Mouse (Mus musculus) macrophage (primary cell): ENCODE results near the gene Med13. TPM values are rescaled to one million over a fixed set of nuclear protein-coding genes. Genes with fewer than 3 reads are reported as not detected.

Experiments
- H3K27ac ChIP-seq: fragments of 350-480 bp; formaldehyde crosslinking; 2 replicates; pipeline ENCODE4 v1.9.0; 2021
- H3K36me3 ChIP-seq: fragments of 350-480 bp; formaldehyde crosslinking; 2 replicates; pipeline ENCODE4 v1.9.0; 2021; ENCODE audit errors: inconsistent target
- H3K4me3 ChIP-seq: fragments of 350-480 bp; formaldehyde crosslinking; 2 replicates; pipeline ENCODE4 v1.9.0; 2021; ENCODE audit errors: inconsistent target
- H3K79me2 ChIP-seq: fragments of 350-480 bp; formaldehyde crosslinking; 2 replicates; pipeline ENCODE4 v1.9.0; 2021; ENCODE audit errors: inconsistent target
- WGBS: methylation state at CpG from one replicate; pipeline ENCODE4 v1.1.7; 2026; ENCODE audit warnings: inconsistent platforms; ENCODE audit not compliant: missing documents; 5-methylcytosine and 5-hydroxymethylcytosine counted together
- polyA plus RNA-seq: library from polyadenylated mRNA; stranded (reverse); fragments of 250-400 nt; gene quantifications from 3 replicates; pipeline ENCODE4 v1.2.4, GENCODE M21; 2018; ENCODE audit warnings: inconsistent platforms

Gene Med13
- polyA plus RNA-seq, 1 experiment from 2014 or later: 22.3 TPM

- no peaks in the 10 kb centered on the region for H3K79me2 ChIP-seq
- H3K4me3 ChIP-seq: no peak overlapping the region
- no peak overlapping the region for H3K27ac ChIP-seq
- H3K36me3 ChIP-seq: no peaks in the 10 kb centered on the region
- WGBS: 90% methylated on average over 10 of the region's 10 CpGs
These were observed 29.2 kb upstream of the Med13 start for GRCm38 (mm10) chr11:86386576-86386975.

- Histone ChIP-seq H3K4me3 (no peak overlapping the region), H3K36me3 (no peaks in the 10 kb centered on the region), H3K79me2 (no peaks in the 10 kb centered on the region), H3K27ac (no peak overlapping the region)
- WGBS: 40% methylated on average over 11 of the region's 11 CpGs
These were observed 28.4 kb upstream of the Med13 start for GRCm38 (mm10) chr11:86385710-86386282.

- WGBS: 48% methylated on average over 3 of the region's 3 CpGs
- no peak overlapping the region for H3K27ac ChIP-seq
- H3K79me2 ChIP-seq: no peaks in the 10 kb centered on the region
These were observed 26.7 kb upstream of the Med13 start for GRCm38 (mm10) chr11:86384141-86384540.

GRCm38 (mm10) chr11:86382520-86383157, 25.2 kb upstream of the Med13 start:
- Histone ChIP-seq H3K4me3 (no peak overlapping the region), H3K79me2 (no peaks in the 10 kb centered on the region), H3K27ac (no peak overlapping the region), H3K36me3 (no peaks in the 10 kb centered on the region)
- WGBS: 98% methylated on average over 7 of the region's 10 CpGs

More at GRCm38 (mm10) chr11:86384141-86384540, 26.7 kb upstream of the Med13 start:
- no peak overlapping the region for H3K4me3 ChIP-seq
- H3K36me3 ChIP-seq: no peaks in the 10 kb centered on the region

- no peak overlapping the region for H3K27ac ChIP-seq
- H3K4me3 ChIP-seq: no peak overlapping the region
- 94% methylated on average over 5 of the region's 5 CpGs for WGBS
- H3K79me2 ChIP-seq: no peaks in the 10 kb centered on the region
- no peaks in the 10 kb centered on the region for H3K36me3 ChIP-seq
These were observed 24.2 kb upstream of the Med13 start for GRCm38 (mm10) chr11:86381478-86382091.

GRCm38 (mm10) chr11:86380521-86381238, 23.3 kb upstream of the Med13 start:
- Histone ChIP-seq H3K27ac (no peak overlapping the region), H3K79me2 (no peaks in the 10 kb centered on the region), H3K36me3 (no peaks in the 10 kb centered on the region), H3K4me3 (no peak overlapping the region)
- 68% methylated on average over 12 of the region's 12 CpGs for WGBS

- 93% methylated on average over 4 of the region's 4 CpGs for WGBS
- no peak overlapping the region for H3K27ac ChIP-seq
- H3K4me3 ChIP-seq: no peak overlapping the region
These were observed 21.6 kb upstream of the Med13 start for GRCm38 (mm10) chr11:86378981-86379380.

GRCm38 (mm10) chr11:86377841-86378240, 20.4 kb upstream of the Med13 start:
- Histone ChIP-seq H3K27ac (no peak overlapping the region), H3K4me3 (no peak overlapping the region), H3K79me2 (no peaks in the 10 kb centered on the region), H3K36me3 (no peaks in the 10 kb centered on the region)
- 95% methylated on average over 5 of the region's 5 CpGs for WGBS

More at GRCm38 (mm10) chr11:86378981-86379380, 21.6 kb upstream of the Med13 start:
- Histone ChIP-seq H3K36me3 (no peaks in the 10 kb centered on the region), H3K79me2 (no peaks in the 10 kb centered on the region)

GRCm38 (mm10) chr11:86376707-86377106, 19.3 kb upstream of the Med13 start:
- no peaks in the 10 kb centered on the region for H3K36me3 ChIP-seq
- H3K27ac ChIP-seq: no peak overlapping the region
- H3K79me2 ChIP-seq: no peaks in the 10 kb centered on the region
- whole genome bisulfite sequencing: 92% methylated on average over 4 of the region's 4 CpGs
- no peak overlapping the region for H3K4me3 ChIP-seq

- no peaks in the 10 kb centered on the region for H3K36me3 ChIP-seq
- no peak overlapping the region for H3K27ac ChIP-seq
- WGBS: 92% methylated on average over 6 of the region's 6 CpGs
- H3K79me2 ChIP-seq: no peaks in the 10 kb centered on the region
- no peak overlapping the region for H3K4me3 ChIP-seq
These were observed 17.7 kb upstream of the Med13 start for GRCm38 (mm10) chr11:86375086-86375485.

- H3K27ac ChIP-seq: no peak overlapping the region
- 50% methylated on average over 7 of the region's 7 CpGs for WGBS
- H3K4me3 ChIP-seq: no peak overlapping the region
- no peaks in the 10 kb centered on the region for H3K36me3 ChIP-seq
- no peaks in the 10 kb centered on the region for H3K79me2 ChIP-seq
These were observed 13.9 kb upstream of the Med13 start for GRCm38 (mm10) chr11:86371266-86371665.

- Histone ChIP-seq H3K36me3 (no peaks in the 10 kb centered on the region), H3K27ac (no peak overlapping the region), H3K4me3 (no peak overlapping the region), H3K79me2 (no peaks in the 10 kb centered on the region)
- 75% methylated on average over 5 of the region's 5 CpGs for WGBS
These were observed 12.5 kb upstream of the Med13 start for GRCm38 (mm10) chr11:86369860-86370259.

- WGBS: 82% methylated on average over 5 of the region's 5 CpGs
These were observed 11.6 kb upstream of the Med13 start for GRCm38 (mm10) chr11:86369003-86369402.

GRCm38 (mm10) chr11:86364709-86365452, 7.5 kb upstream of the Med13 start:
- Histone ChIP-seq H3K36me3 (no peaks in the 10 kb centered on the region), H3K27ac (no peak overlapping the region), H3K4me3 (no peak overlapping the region), H3K79me2 (no peaks in the 10 kb centered on the region)
- 82% methylated on average over 5 of the region's 5 CpGs for WGBS

More at GRCm38 (mm10) chr11:86369003-86369402, 11.6 kb upstream of the Med13 start:
- H3K79me2 ChIP-seq: no peaks in the 10 kb centered on the region
- no peaks in the 10 kb centered on the region for H3K36me3 ChIP-seq
- no peak overlapping the region for H3K4me3 ChIP-seq
- no peak overlapping the region for H3K27ac ChIP-seq
